Mouse (Mus musculus) kidney, embryonic 14.5 days (tissue): ENCODE measurements around the gene Ptma. TPM values are rescaled to one million over a fixed set of nuclear protein-coding genes. Genes with fewer than 3 reads are reported as not detected.
A peak's percentile ranks its signal among the peaks of the same experiment; 100 is the strongest.

Source experiments
- ATAC-seq: fragments of 200-750 bp; cut with Nextera tagmentation; 2 replicates; pipeline ENCODE4 v1.8.0; 2017; ENCODE audit warnings: moderate number of reproducible peaks, mild to moderate bottlenecking, moderate TSS enrichment, moderate library complexity; ENCODE audit not compliant: low FRiP score, low TSS enrichment
- H3K27ac ChIP-seq: fragments of 300-500 bp; sonication (generic); 2 replicates; pipeline ENCODE4 v1.5.1; 2014; ENCODE audit warnings: low read depth, mild to moderate bottlenecking, low read length, moderate library complexity, mixed read lengths
- H3K27me3 ChIP-seq: fragments of 300-500 bp; sonication (generic); 2 replicates; pipeline ENCODE4 v1.6.1; 2014; ENCODE audit warnings: mild to moderate bottlenecking, low read length; ENCODE audit not compliant: control insufficient read depth, insufficient read depth
- H3K36me3 ChIP-seq: fragments of 300-500 bp; sonication (generic); 2 replicates; pipeline ENCODE4 v1.6.1; 2014; ENCODE audit warnings: low read length, mixed read lengths; ENCODE audit not compliant: control insufficient read depth, insufficient read depth
- H3K4me1 ChIP-seq: fragments of 300-500 bp; sonication (generic); 2 replicates; pipeline ENCODE4 v1.6.1; 2014; ENCODE audit warnings: low read length, mixed read lengths; ENCODE audit not compliant: control insufficient read depth, insufficient read depth
- H3K4me2 ChIP-seq: fragments of 300-500 bp; sonication (generic); replicated peaks from 2 replicates; pipeline ENCODE4 v1.6.1; 2014; ENCODE audit warnings: low read depth, mild to moderate bottlenecking, low read length
- H3K4me3 ChIP-seq: fragments of 300-500 bp; sonication (generic); 2 replicates; pipeline ENCODE4 v1.5.1; 2014; ENCODE audit warnings: mild to moderate bottlenecking, low read length
- H3K9ac ChIP-seq: fragments of 300-500 bp; sonication (generic); 2 replicates; pipeline ENCODE4 v1.6.1; 2014; ENCODE audit warnings: low read depth, mild to moderate bottlenecking, low read length, moderate library complexity
- H3K9me3 ChIP-seq: fragments of 300-500 bp; sonication (generic); 2 replicates; pipeline ENCODE4 v1.6.1; 2016; ENCODE audit warnings: low read length; ENCODE audit not compliant: control insufficient read depth
- WGBS: fragments of 180-500 bp; shearing (Covaris S2); extraction: QIAGEN DNeasy Blood & Tissue Kit; methylation state at CpG from one replicate; pipeline ENCODE4 v1.1.7; 2014; 5-methylcytosine and 5-hydroxymethylcytosine counted together
- polyA plus RNA-seq: library from polyadenylated mRNA; unstranded; fragments of >200 nt; fragmentation: Nextera tagmentation; extraction: Ambion mirVana; gene quantifications from 2 replicates; pipeline ENCODE4 v1.2.1, GENCODE M21; 2014

Gene Ptma
- polyA plus RNA-seq, 1 experiment from 2014 or later, result 3,750 TPM

DNA sequence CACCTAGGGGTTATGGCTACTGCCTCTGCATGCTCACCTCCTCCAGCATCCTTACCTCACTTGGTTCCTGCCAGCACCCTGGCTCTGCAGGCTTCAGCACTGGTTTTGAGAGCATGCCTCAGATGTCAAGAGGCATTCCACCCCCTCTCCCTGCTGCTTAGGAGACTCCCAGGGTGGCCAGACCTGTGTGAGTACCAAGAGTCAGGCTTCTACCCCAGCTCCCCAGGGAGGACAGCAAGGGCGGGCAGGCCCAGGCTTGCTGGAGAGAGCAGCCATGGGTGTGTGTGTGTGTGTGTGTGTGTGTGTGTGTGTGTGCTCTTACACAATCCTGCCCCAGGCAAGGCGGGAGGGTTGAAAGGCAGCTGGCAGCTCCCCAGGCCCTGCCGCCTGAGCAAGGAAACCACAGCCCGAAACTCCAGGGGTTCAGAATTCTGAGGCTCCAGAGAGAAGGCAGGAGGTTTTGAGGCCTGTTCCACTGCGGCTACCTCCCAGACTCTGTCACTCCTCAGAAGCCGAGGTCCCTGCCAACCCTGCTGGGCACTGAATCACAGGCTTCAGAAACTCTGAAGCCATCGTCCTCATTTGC, 4.1 kb upstream of the Ptma start:
- 0 out of 2 replicates have a peak overlapping the region, but pooled peaks have one; percentile 8 for H3K27ac ChIP-seq
- peaks cover 12% of the 10 kb centered on the region; the same call in 1 of the 2 replicates for H3K4me1 ChIP-seq
- 78% methylated on average over 6 of the region's 7 CpGs for WGBS
- no peaks in the 10 kb centered on the region for H3K27me3 ChIP-seq
- H3K4me3 ChIP-seq, result no peak overlapping the region
- H3K4me2 ChIP-seq, result no peak overlapping the region
- no peak overlapping the region; the same call in 1 of the 2 replicates for H3K9ac ChIP-seq
- ATAC-seq, result no peak
- no peaks in the 10 kb centered on the region for H3K9me3 ChIP-seq
- no peaks in the 10 kb centered on the region for H3K36me3 ChIP-seq

DNA sequence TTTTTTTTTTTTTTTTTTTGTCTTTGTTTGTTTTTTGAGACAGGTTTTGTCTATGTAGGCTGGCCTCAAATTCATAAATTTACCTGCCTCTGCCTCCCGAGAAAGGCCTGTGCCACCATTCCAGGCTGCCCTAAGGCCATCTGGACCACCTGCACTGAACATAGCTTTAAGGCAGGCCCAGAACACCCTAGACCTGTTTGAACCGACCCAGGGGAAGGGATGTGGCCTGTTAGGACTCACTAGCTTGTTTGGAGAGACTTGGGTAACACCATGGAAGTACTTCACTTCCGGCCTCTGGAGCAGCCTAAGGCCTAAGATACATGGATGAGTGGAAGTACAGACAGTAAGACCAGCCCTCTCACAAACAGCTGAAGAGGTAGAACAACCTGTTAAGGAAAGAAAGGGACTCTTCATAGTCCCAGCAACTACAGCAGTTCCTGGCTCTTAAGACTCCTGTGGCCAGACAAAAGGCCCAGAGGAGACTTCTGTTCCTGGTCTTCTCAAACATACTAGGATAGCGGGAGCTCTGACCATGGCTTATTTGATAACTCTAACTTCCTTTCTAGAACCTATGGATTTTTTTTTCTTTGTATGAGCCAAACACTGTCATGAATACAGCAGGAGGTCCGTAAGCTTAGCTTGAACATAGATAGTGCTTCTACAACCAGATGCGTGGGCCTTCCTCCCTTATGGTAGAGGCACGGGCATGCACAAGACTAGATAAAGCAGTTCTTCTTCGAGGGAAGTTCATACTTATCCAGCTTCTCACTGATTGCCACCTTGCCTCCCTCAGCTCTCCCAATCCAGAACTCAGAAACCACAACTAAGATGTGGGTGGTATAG, 2.5 kb upstream of the Ptma start:
- H3K36me3 ChIP-seq, result peaks cover 7% of the 10 kb centered on the region
- no peak for ATAC-seq
- H3K9ac ChIP-seq, result peak overlapping the region; percentile 70
- H3K9me3 ChIP-seq, result no peaks in the 10 kb centered on the region
- peak overlapping the region; percentile 47; the same call in 1 of the 2 replicates for H3K4me2 ChIP-seq
- WGBS, result 91% methylated on average over 8 of the region's 8 CpGs
- H3K4me3 ChIP-seq, result peak overlapping the region; percentile 30; the same call in 1 of the 2 replicates
- H3K4me1 ChIP-seq, result peaks cover 12% of the 10 kb centered on the region; the same call in 1 of the 2 replicates
- H3K27ac ChIP-seq, result peak overlapping the region; percentile 95
- no peaks in the 10 kb centered on the region for H3K27me3 ChIP-seq

GRCm38 (mm10) chr1:86524619-86525498, 1.7 kb upstream of the Ptma start:
- Histone ChIP-seq H3K4me1 (peaks cover 12% of the 10 kb centered on the region; the same call in 1 of the 2 replicates), H3K36me3 (peaks cover 15% of the 10 kb centered on the region), H3K9me3 (no peaks in the 10 kb centered on the region), H3K27ac (peak overlapping the region; percentile 95), H3K27me3 (no peaks in the 10 kb centered on the region), H3K4me3 (peak overlapping the region; percentile 100), H3K4me2 (peak overlapping the region; percentile 67), H3K9ac (peak overlapping the region; percentile 79)
- 2% methylated on average over 53 of the region's 53 CpGs for WGBS
- peak; percentile 79 for ATAC-seq

GRCm38 (mm10) chr1:86525499-86526115, 919 bp upstream of the Ptma start:
- Histone ChIP-seq H3K9ac (peak overlapping the region; percentile 79), H3K4me1 (peaks cover 13% of the 10 kb centered on the region), H3K27me3 (no peaks in the 10 kb centered on the region), H3K4me2 (peak overlapping the region; percentile 67), H3K9me3 (no peaks in the 10 kb centered on the region), H3K27ac (peak overlapping the region; percentile 95), H3K4me3 (peak overlapping the region; percentile 100), H3K36me3 (peaks cover 17% of the 10 kb centered on the region)
- WGBS, result under 1% methylated on average over 44 of the region's 44 CpGs
- ATAC-seq, result peak; percentile 40

GRCm38 (mm10) chr1:86526789-86527598, 468 bp downstream of the Ptma start:
- under 1% methylated on average over 105 of the region's 111 CpGs for whole genome bisulfite sequencing
- H3K27me3 ChIP-seq, result no peaks in the 10 kb centered on the region
- H3K4me2 ChIP-seq, result peak overlapping the region; percentile 86
- H3K4me1 ChIP-seq, result peaks cover 17% of the 10 kb centered on the region
- H3K9me3 ChIP-seq, result no peaks in the 10 kb centered on the region
- H3K27ac ChIP-seq, result peak overlapping the region; percentile 95
- peak; percentile 2; the same call in 1 of the 2 replicates for ATAC-seq
- H3K4me3 ChIP-seq, result peak overlapping the region; percentile 100
- peak overlapping the region; percentile 100 for H3K9ac ChIP-seq
- peaks cover 28% of the 10 kb centered on the region for H3K36me3 ChIP-seq

GRCm38 (mm10) chr1:86527599-86528486, 1.3 kb downstream of the Ptma start:
- Histone ChIP-seq H3K9me3 (no peaks in the 10 kb centered on the region), H3K4me2 (peak overlapping the region; percentile 86), H3K4me3 (peak overlapping the region; percentile 100), H3K4me1 (peaks cover 17% of the 10 kb centered on the region), H3K27me3 (no peaks in the 10 kb centered on the region), H3K9ac (peak overlapping the region; percentile 100), H3K36me3 (peaks cover 28% of the 10 kb centered on the region), H3K27ac (peak overlapping the region; percentile 95)
- no peak for ATAC-seq
- under 1% methylated on average over 87 of the region's 89 CpGs for WGBS

DNA sequence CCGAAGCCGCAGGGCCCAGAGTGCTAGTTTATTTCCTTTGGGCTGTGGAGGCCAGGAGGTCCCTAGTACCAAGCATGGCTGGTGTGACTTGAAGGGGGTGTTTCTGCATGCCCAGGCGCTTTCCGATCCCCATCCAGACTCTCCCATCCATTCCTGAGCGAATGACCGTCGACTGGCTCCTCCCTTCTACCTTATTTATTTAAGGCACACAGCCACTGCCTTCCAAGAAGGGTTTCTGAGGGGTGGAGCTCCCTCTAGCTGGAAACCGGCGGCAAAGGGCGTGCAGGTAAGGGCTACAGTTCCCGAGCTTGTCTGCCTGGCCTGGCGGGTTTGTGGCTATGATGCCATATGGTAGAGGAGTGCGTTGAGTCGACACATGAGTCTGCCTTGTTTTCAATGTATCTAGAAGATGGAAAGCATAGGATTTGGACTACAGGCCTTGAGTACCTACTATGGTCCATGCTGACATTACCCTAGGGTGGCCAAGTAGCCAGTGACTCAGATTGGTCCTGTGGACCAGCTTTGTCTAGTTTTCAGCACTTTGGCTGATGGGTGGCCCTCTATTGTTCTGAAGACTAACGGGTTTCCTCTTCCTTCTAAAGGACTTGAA, 2.1 kb downstream of the Ptma start:
- 0% methylated on average over 15 of the region's 15 CpGs for WGBS
- Histone ChIP-seq H3K27me3 (no peaks in the 10 kb centered on the region), H3K9ac (peak overlapping the region; percentile 100), H3K4me3 (peak overlapping the region; percentile 100), H3K4me1 (peaks cover 17% of the 10 kb centered on the region), H3K4me2 (peak overlapping the region; percentile 86), H3K9me3 (no peaks in the 10 kb centered on the region), H3K27ac (peak overlapping the region; percentile 95), H3K36me3 (peaks cover 28% of the 10 kb centered on the region)
- ATAC-seq, result no peak
